Mouse (Mus musculus) lung, embryonic 15.5 days (tissue): ENCODE results near the gene Limch1. TPM values are rescaled to one million over a fixed set of nuclear protein-coding genes. Genes with fewer than 3 reads are reported as not detected.
A peak's percentile ranks its signal among the peaks of the same experiment; 100 is the strongest.

Experiments used
- ATAC-seq: fragments of 200-750 bp; cut with Nextera tagmentation; 2 replicates; pipeline ENCODE4 v1.8.0; 2017; ENCODE audit warnings: moderate number of reproducible peaks, borderline replicate concordance; ENCODE audit not compliant: low FRiP score, low TSS enrichment; ENCODE audit errors: extremely low read depth
- H3K27ac ChIP-seq: fragments of 300-500 bp; sonication (generic); 2 replicates; pipeline ENCODE4 v1.5.1; 2015; ENCODE audit warnings: moderate library complexity, mild to moderate bottlenecking, inconsistent platforms
- H3K27me3 ChIP-seq: fragments of 300-500 bp; sonication (generic); 2 replicates; pipeline ENCODE4 v1.6.1; 2015; ENCODE audit warnings: inconsistent platforms
- H3K36me3 ChIP-seq: fragments of 300-500 bp; sonication (generic); 2 replicates; pipeline ENCODE4 v1.6.1; 2015; ENCODE audit warnings: inconsistent platforms
- H3K4me1 ChIP-seq: fragments of 300-500 bp; sonication (generic); 2 replicates; pipeline ENCODE4 v1.6.1; 2015; ENCODE audit warnings: inconsistent platforms
- H3K4me2 ChIP-seq: fragments of 300-500 bp; sonication (generic); 2 replicates; pipeline ENCODE4 v1.6.1; 2015; ENCODE audit warnings: inconsistent platforms, mild to moderate bottlenecking, moderate library complexity
- H3K4me3 ChIP-seq: fragments of 300-500 bp; sonication (generic); 2 replicates; pipeline ENCODE4 v1.5.1; 2015; ENCODE audit warnings: mild to moderate bottlenecking, inconsistent platforms
- H3K9ac ChIP-seq: fragments of 300-500 bp; sonication (generic); 2 replicates; pipeline ENCODE4 v1.6.1; 2015; ENCODE audit warnings: inconsistent platforms
- H3K9me3 ChIP-seq: fragments of 300-500 bp; sonication (generic); 2 replicates; pipeline ENCODE4 v1.6.1; 2016; ENCODE audit warnings: inconsistent platforms
- WGBS: fragments of 180-500 bp; shearing (Covaris S2); methylation state at CpG from one replicate; pipeline ENCODE4 v1.1.7; 2015; 5-methylcytosine and 5-hydroxymethylcytosine counted together
- polyA plus RNA-seq: library from polyadenylated mRNA; unstranded; fragments of >200 nt; fragmentation: Nextera tagmentation; extraction: Ambion mirVana; gene quantifications from 2 replicates; pipeline ENCODE4 v1.2.1, GENCODE M21; 2015

Gene Limch1
- polyA plus RNA-seq, 1 experiment from 2014 or later, result 77.2 TPM

- no peak overlapping the region for H3K4me2 ChIP-seq
- no peaks in the 10 kb centered on the region for H3K27me3 ChIP-seq
- H3K4me3 ChIP-seq, result no peak overlapping the region
- no peak overlapping the region for H3K27ac ChIP-seq
- WGBS, result 61% methylated on average over 4 of the region's 4 CpGs
- no peaks in the 10 kb centered on the region for H3K36me3 ChIP-seq
- H3K9me3 ChIP-seq, result no peaks in the 10 kb centered on the region
- H3K9ac ChIP-seq, result no peak overlapping the region
- H3K4me1 ChIP-seq, result peaks cover 13% of the 10 kb centered on the region; the same call in 1 of the 2 replicates
- no peak for ATAC-seq
These were observed 23.4 kb downstream of the Limch1 start for GRCm38 (mm10) chr5:66769070-66769469.

GRCm38 (mm10) chr5:66769558-66769957 lies 23.9 kb downstream of the Limch1 start:
- Histone ChIP-seq H3K4me1 (peaks cover 13% of the 10 kb centered on the region; the same call in 1 of the 2 replicates), H3K4me3 (no peak overlapping the region), H3K27ac (no peak overlapping the region), H3K4me2 (no peak overlapping the region), H3K9ac (no peak overlapping the region), H3K27me3 (no peaks in the 10 kb centered on the region), H3K36me3 (no peaks in the 10 kb centered on the region), H3K9me3 (no peaks in the 10 kb centered on the region)
- WGBS, result 79% methylated on average over 5 of the region's 5 CpGs
- no peak for ATAC-seq

GRCm38 (mm10) chr5:66777999-66778710 lies 32.5 kb downstream of the Limch1 start:
- Histone ChIP-seq H3K27ac (peak overlapping the region; percentile 21; the same call in 1 of the 2 replicates), H3K9ac (no peak overlapping the region), H3K4me3 (no peak overlapping the region), H3K9me3 (no peaks in the 10 kb centered on the region), H3K4me1 (peaks cover 16% of the 10 kb centered on the region), H3K36me3 (no peaks in the 10 kb centered on the region), H3K27me3 (no peaks in the 10 kb centered on the region), H3K4me2 (no peak overlapping the region)
- 32% methylated on average over 10 of the region's 10 CpGs for WGBS
- ATAC-seq, result no peak

- Histone ChIP-seq H3K4me2 (no peak overlapping the region), H3K9me3 (no peaks in the 10 kb centered on the region), H3K4me3 (no peak overlapping the region), H3K27me3 (no peaks in the 10 kb centered on the region), H3K9ac (no peak overlapping the region), H3K27ac (no peak overlapping the region), H3K36me3 (no peaks in the 10 kb centered on the region), H3K4me1 (peaks cover 29% of the 10 kb centered on the region)
- no peak for ATAC-seq
- WGBS, result 95% methylated on average over 4 of the region's 4 CpGs
These were observed 34.7 kb downstream of the Limch1 start for GRCm38 (mm10) chr5:66780371-66780770.

GRCm38 (mm10) chr5:66781507-66781906 lies 35.9 kb downstream of the Limch1 start:
- ATAC-seq, result no peak

GRCm38 (mm10) chr5:66782851-66783250 lies 37.2 kb downstream of the Limch1 start:
- 89% methylated on average over 2 of the region's 2 CpGs for WGBS
- Histone ChIP-seq H3K9ac (no peak overlapping the region), H3K27me3 (no peaks in the 10 kb centered on the region), H3K4me1 (peaks cover 41% of the 10 kb centered on the region), H3K9me3 (no peaks in the 10 kb centered on the region), H3K4me3 (no peak overlapping the region), H3K36me3 (no peaks in the 10 kb centered on the region), H3K4me2 (no peak overlapping the region), H3K27ac (no peak overlapping the region)
- no peak for ATAC-seq

More at GRCm38 (mm10) chr5:66781507-66781906, 35.9 kb downstream of the Limch1 start:
- Histone ChIP-seq H3K27ac (0 out of 2 replicates have a peak overlapping the region, but pooled peaks have one; percentile 22), H3K36me3 (no peaks in the 10 kb centered on the region), H3K27me3 (no peaks in the 10 kb centered on the region), H3K4me2 (no peak overlapping the region), H3K9ac (no peak overlapping the region), H3K4me3 (no peak overlapping the region), H3K9me3 (no peaks in the 10 kb centered on the region), H3K4me1 (peaks cover 38% of the 10 kb centered on the region)
- WGBS, result 62% methylated on average over 1 of the region's 1 CpGs

GRCm38 (mm10) chr5:66784624-66785361 lies 39.2 kb downstream of the Limch1 start:
- Histone ChIP-seq H3K27me3 (no peaks in the 10 kb centered on the region), H3K4me2 (no peak overlapping the region), H3K9ac (no peak overlapping the region), H3K27ac (peak overlapping the region; percentile 45), H3K4me1 (peaks cover 35% of the 10 kb centered on the region), H3K4me3 (no peak overlapping the region), H3K9me3 (no peaks in the 10 kb centered on the region), H3K36me3 (no peaks in the 10 kb centered on the region)
- ATAC-seq, result peak; percentile 58
- 32% methylated on average over 9 of the region's 9 CpGs for whole genome bisulfite sequencing

GRCm38 (mm10) chr5:66785995-66786620 lies 40.5 kb downstream of the Limch1 start:
- Histone ChIP-seq H3K27ac (peak overlapping the region; percentile 64), H3K9me3 (no peaks in the 10 kb centered on the region), H3K4me3 (no peak overlapping the region), H3K4me2 (no peak overlapping the region), H3K4me1 (peaks cover 34% of the 10 kb centered on the region), H3K9ac (no peak overlapping the region), H3K27me3 (no peaks in the 10 kb centered on the region), H3K36me3 (no peaks in the 10 kb centered on the region)
- 24% methylated on average over 1 of the region's 1 CpGs for whole genome bisulfite sequencing
- peak; percentile 61; the same call in 1 of the 2 replicates for ATAC-seq

GRCm38 (mm10) chr5:66786621-66787061 lies 41.0 kb downstream of the Limch1 start:
- WGBS, result 31% methylated on average over 8 of the region's 8 CpGs
- Histone ChIP-seq H3K9me3 (no peaks in the 10 kb centered on the region), H3K36me3 (no peaks in the 10 kb centered on the region), H3K27me3 (no peaks in the 10 kb centered on the region), H3K9ac (no peak overlapping the region), H3K4me1 (peaks cover 35% of the 10 kb centered on the region), H3K4me2 (0 out of 2 replicates have a peak overlapping the region, but pooled peaks have one; percentile 10), H3K27ac (peak overlapping the region; percentile 64), H3K4me3 (no peak overlapping the region)
- peak; percentile 73 for ATAC-seq

GRCm38 (mm10) chr5:66789041-66789440 lies 43.4 kb downstream of the Limch1 start:
- Histone ChIP-seq H3K27me3 (no peaks in the 10 kb centered on the region), H3K36me3 (no peaks in the 10 kb centered on the region), H3K27ac (no peak overlapping the region), H3K9ac (no peak overlapping the region), H3K9me3 (no peaks in the 10 kb centered on the region), H3K4me3 (no peak overlapping the region), H3K4me2 (no peak overlapping the region), H3K4me1 (peaks cover 25% of the 10 kb centered on the region)
- no peak for ATAC-seq
- WGBS, result 64% methylated on average over 3 of the region's 3 CpGs

- H3K27ac ChIP-seq, result no peak overlapping the region
- 51% methylated on average over 6 of the region's 6 CpGs for WGBS
- no peak for ATAC-seq
- no peak overlapping the region for H3K4me3 ChIP-seq
- no peaks in the 10 kb centered on the region for H3K27me3 ChIP-seq
- no peaks in the 10 kb centered on the region for H3K36me3 ChIP-seq
- H3K9me3 ChIP-seq, result no peaks in the 10 kb centered on the region
- no peak overlapping the region for H3K4me2 ChIP-seq
- H3K4me1 ChIP-seq, result peaks cover 15% of the 10 kb centered on the region
- H3K9ac ChIP-seq, result no peak overlapping the region
These were observed 45.5 kb downstream of the Limch1 start for GRCm38 (mm10) chr5:66791161-66791560.

- Histone ChIP-seq H3K4me2 (no peak overlapping the region), H3K9ac (no peak overlapping the region), H3K27ac (no peak overlapping the region), H3K9me3 (no peaks in the 10 kb centered on the region), H3K27me3 (no peaks in the 10 kb centered on the region), H3K36me3 (no peaks in the 10 kb centered on the region), H3K4me3 (no peak overlapping the region), H3K4me1 (peaks cover 20% of the 10 kb centered on the region)
- ATAC-seq, result no peak
- WGBS, result 83% methylated on average over 3 of the region's 3 CpGs
These were observed 47.6 kb downstream of the Limch1 start for GRCm38 (mm10) chr5:66793251-66793650.
